15 mouse cellular contexts compared by ENCODE assay signal in the genomic region with DNA sequence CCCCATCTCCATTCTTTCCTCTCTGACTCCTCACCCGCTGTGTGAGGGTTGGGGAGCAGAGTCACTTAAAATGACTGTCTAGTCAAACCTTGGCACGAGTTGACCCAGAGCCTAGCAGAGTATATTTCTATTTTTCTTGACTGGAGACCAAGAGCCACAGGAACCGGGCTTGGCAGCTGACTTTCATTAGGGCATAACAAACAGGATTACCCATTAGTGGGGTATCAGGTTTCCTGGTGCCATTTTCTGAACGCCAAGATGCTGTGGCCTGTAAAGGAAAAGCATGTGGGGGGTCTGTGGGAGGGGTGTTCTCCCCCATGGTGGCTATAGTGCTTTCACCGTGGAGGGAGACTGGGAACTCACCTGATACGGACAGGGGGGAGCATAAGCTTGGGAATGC. TPM values are rescaled to one million over a fixed set of nuclear protein-coding genes. Genes with fewer than 3 reads are reported as not detected.
DNase-seq lines count a peak whose midpoint lies in the region; ATAC-seq and TF ChIP-seq lines count a peak whose summit lies in the region.
"Had no signal": no experiment of that assay in that cellular context is flagged by ENCODE, and none has a peak within 500 bp of the region (broad histone marks: within the 10 kb centered on the region; RNA-seq: fewer than 3 reads in every experiment).

No protein-coding gene starts in this region.

- intact Hi-C loops in heart, postnatal 14 days (cut with DNase I), result no loop called here

- H3K9me3 ChIP-seq in heart, postnatal 0 days (replicated peaks; ENCODE audit: control insufficient read depth, low read length), result no peaks in the 10 kb centered on the region
- no peaks in the 10 kb centered on the region for H3K9me3 ChIP-seq in limb, embryonic 13.5 days
- H3K9me3 ChIP-seq in midbrain, embryonic 16.5 days (replicated peaks; ENCODE audit: control insufficient read depth, low read length, poor library complexity, severe bottlenecking), result no peaks in the 10 kb centered on the region
- H3K9me3 ChIP-seq: heart, embryonic 13.5 days; neural tube, embryonic 13.5 days had no signal

- no peaks in the 10 kb centered on the region for H3K4me1 ChIP-seq in heart, postnatal 0 days (ENCODE audit: control insufficient read depth, insufficient read depth)
- peaks cover 12% of the 10 kb centered on the region for H3K4me1 ChIP-seq in limb, embryonic 13.5 days
- no peaks in the 10 kb centered on the region for H3K4me1 ChIP-seq in midbrain, embryonic 16.5 days (ENCODE audit: control insufficient read depth, insufficient read depth, low read length)
- H3K4me1 ChIP-seq: neural tube, embryonic 13.5 days had no signal

- H3K9ac ChIP-seq in heart, postnatal 0 days (replicated peaks; ENCODE audit: low read depth, low read length), result no peak overlapping the region
- no peak overlapping the region for H3K9ac ChIP-seq in limb, embryonic 13.5 days
- H3K9ac ChIP-seq in midbrain, embryonic 16.5 days (ENCODE audit: low read depth, low read length), result no peak overlapping the region
- H3K9ac ChIP-seq: heart, embryonic 13.5 days; neural tube, embryonic 13.5 days had no signal

- H3K36me3 ChIP-seq in heart, postnatal 0 days (replicated peaks; ENCODE audit: control insufficient read depth, insufficient read depth, low read length), result no peaks in the 10 kb centered on the region
- H3K36me3 ChIP-seq in limb, embryonic 13.5 days, result no peaks in the 10 kb centered on the region
- no peaks in the 10 kb centered on the region for H3K36me3 ChIP-seq in midbrain, embryonic 16.5 days (ENCODE audit: control insufficient read depth, insufficient read depth, low read length)
- H3K36me3 ChIP-seq: heart, embryonic 13.5 days; neural tube, embryonic 13.5 days had no signal

- no peak overlapping the region for H3K27ac ChIP-seq in heart, postnatal 0 days (ENCODE audit: low read depth)
- no peak overlapping the region for H3K27ac ChIP-seq in limb, embryonic 13.5 days
- no peak overlapping the region for H3K27ac ChIP-seq in midbrain, embryonic 16.5 days (ENCODE audit: low read length)
- H3K27ac ChIP-seq: heart, embryonic 13.5 days; neural tube, embryonic 13.5 days; stomach, postnatal 0 days had no signal

- no peak for DNase-seq in heart, postnatal 0 days (ENCODE audit: low spot score)
- DNase-seq in heart, postnatal 14 days, result no peak
- peak; percentile 73 for DNase-seq in 3T3-L1 (ENCODE audit: low read depth, low spot score)
- DNase-seq in embryo, embryonic 10.5 days (ENCODE audit: low spot score), result peak; percentile 64
- no peak for DNase-seq in spleen, postnatal 36 days (ENCODE audit: low spot score in 2 of 2)
- DNase-seq: right cerebral cortex, postnatal 25 days had no signal

- no peak overlapping the region for H3K4me2 ChIP-seq in heart, postnatal 0 days (ENCODE audit: low read depth, low read length)
- H3K4me2 ChIP-seq in limb, embryonic 13.5 days (replicated peaks), result peak overlapping the region; percentile 7; the same call in 1 of the 2 replicates
- H3K4me2 ChIP-seq in midbrain, embryonic 16.5 days (ENCODE audit: low read length), result no peak overlapping the region
- H3K4me2 ChIP-seq: heart, embryonic 13.5 days; neural tube, embryonic 13.5 days had no signal

- no peak overlapping the region for H3K4me3 ChIP-seq in heart, postnatal 0 days (ENCODE audit: low read depth, low read length)
- H3K4me3 ChIP-seq in limb, embryonic 13.5 days, result no peak overlapping the region
- no peak overlapping the region for H3K4me3 ChIP-seq in midbrain, embryonic 16.5 days (ENCODE audit: low read depth, low read length)
- H3K4me3 ChIP-seq: heart, embryonic 13.5 days; neural tube, embryonic 13.5 days had no signal

- peak; percentile 24 for ATAC-seq in heart, postnatal 0 days (ENCODE audit: insufficient read depth, low read depth)
- ATAC-seq in limb, embryonic 13.5 days (ENCODE audit: low FRiP score, low read depth), result no peak
- no peak for ATAC-seq in midbrain, embryonic 16.5 days
- ATAC-seq in cerebellum, adult (ENCODE audit: insufficient number of reproducible peaks, low FRiP score, low TSS enrichment), result no peak
- ATAC-seq: CD4-positive, CD25-positive, alpha-beta regulatory T cell, adult 4 months had no signal

- no peak for TF ChIP-seq CTCF in heart, postnatal 0 days (IDR thresholded peaks at IDR 0.05; ENCODE audit: low read depth)

- no peaks in the 10 kb centered on the region for H3K27me3 ChIP-seq in heart, postnatal 0 days (ENCODE audit: control insufficient read depth, insufficient read depth, low read length)
- H3K27me3 ChIP-seq in limb, embryonic 13.5 days, result no peaks in the 10 kb centered on the region
- no peaks in the 10 kb centered on the region for H3K27me3 ChIP-seq in midbrain, embryonic 16.5 days (ENCODE audit: control insufficient read depth, insufficient read depth, low read depth, low read length)
- H3K27me3 ChIP-seq: heart, embryonic 13.5 days; neural tube, embryonic 13.5 days had no signal

- 35% methylated on average over 6 of the region's 6 CpGs for WGBS in heart, postnatal 0 days
- WGBS in limb, embryonic 13.5 days, result 6% methylated on average over 6 of the region's 6 CpGs
- 7% methylated on average over 6 of the region's 6 CpGs for WGBS in midbrain, embryonic 16.5 days

- no peak for TF ChIP-seq EP300 in heart, postnatal 0 days (IDR thresholded peaks at IDR 0.05; ENCODE audit: low read depth)

RNA-seq across cellular contexts. Expression of a gene that starts 10.2 kb away (rescaled TPM):
- 43.4 and 62.1 TPM in 2 replicates for total RNA-seq in heart, postnatal 0 days (2014; rRNA removed; ENCODE audit: low replicate concordance)
- 11.1 and 13.0 TPM in 2 replicates for polyA plus RNA-seq in heart, postnatal 0 days (2015; fragmentation: Nextera tagmentation; extraction: Ambion mirVana)
- total RNA-seq in heart, postnatal 14 days (2021), result 10 to 100 TPM in 1 of 2 experiments, 1 to 10 TPM in 1; 8.8 to 16.6 TPM
- polyA plus RNA-seq in limb, embryonic 13.5 days (2015; fragmentation: Nextera tagmentation; extraction: Ambion mirVana), result 1.4 TPM in 1 of 2 replicates, not detected in the other
- not detected in 2 replicates for polyA plus RNA-seq in midbrain, embryonic 16.5 days (2015; fragmentation: Nextera tagmentation; extraction: Ambion mirVana)
- total RNA-seq: left cerebral cortex, postnatal 14 days; megakaryocyte progenitor cell, adult 5-6 weeks had no signal
- polyA plus RNA-seq: CD4-positive, CD25-positive, alpha-beta regulatory T cell, adult 4 months had no signal

RNA-seq across cellular contexts. Expression of a gene that starts 23.3 kb away (rescaled TPM):
- 27.7 and 43.8 TPM in 2 replicates for total RNA-seq in heart, postnatal 0 days (2014; rRNA removed; ENCODE audit: low replicate concordance)
- 56.2 and 59.2 TPM in 2 replicates for polyA plus RNA-seq in heart, postnatal 0 days (2015; fragmentation: Nextera tagmentation; extraction: Ambion mirVana)
- 10 to 100 TPM; 47.6 to 54.3 TPM for total RNA-seq in heart, postnatal 14 days (2021)
- 106 and 110 TPM in 2 replicates for polyA plus RNA-seq in limb, embryonic 13.5 days (2015; fragmentation: Nextera tagmentation; extraction: Ambion mirVana)
- 97.4 and 97.7 TPM in 2 replicates for polyA plus RNA-seq in midbrain, embryonic 16.5 days (2015; fragmentation: Nextera tagmentation; extraction: Ambion mirVana)

RNA-seq across cellular contexts. Expression of a gene that starts 23.4 kb away (rescaled TPM):
- 13.4 and 15.3 TPM in 2 replicates for total RNA-seq in heart, postnatal 0 days (2014; rRNA removed; ENCODE audit: low replicate concordance)
- polyA plus RNA-seq in heart, postnatal 0 days (2015; fragmentation: Nextera tagmentation; extraction: Ambion mirVana), result 13.6 and 14.1 TPM in 2 replicates
- 1 to 10 TPM; 9.1 to 9.9 TPM for total RNA-seq in heart, postnatal 14 days (2021)
- 32.0 and 34.4 TPM in 2 replicates for polyA plus RNA-seq in limb, embryonic 13.5 days (2015; fragmentation: Nextera tagmentation; extraction: Ambion mirVana)
- polyA plus RNA-seq in midbrain, embryonic 16.5 days (2015; fragmentation: Nextera tagmentation; extraction: Ambion mirVana), result 20.5 and 24.0 TPM in 2 replicates

RNA-seq across cellular contexts. Expression of a gene that starts 37.2 kb away (rescaled TPM):
- total RNA-seq in heart, postnatal 0 days (2014; rRNA removed; ENCODE audit: low replicate concordance), result not detected in 2 replicates
- 0.30 TPM in 1 of 2 replicates, not detected in the other for polyA plus RNA-seq in heart, postnatal 0 days (2015; fragmentation: Nextera tagmentation; extraction: Ambion mirVana)
- not detected for total RNA-seq in heart, postnatal 14 days (2021)
- polyA plus RNA-seq in limb, embryonic 13.5 days (2015; fragmentation: Nextera tagmentation; extraction: Ambion mirVana), result not detected in 2 replicates
- polyA plus RNA-seq in midbrain, embryonic 16.5 days (2015; fragmentation: Nextera tagmentation; extraction: Ambion mirVana), result not detected in 2 replicates
- total RNA-seq: left cerebral cortex, postnatal 14 days; megakaryocyte progenitor cell, adult 5-6 weeks had no signal
- polyA plus RNA-seq: CD4-positive, CD25-positive, alpha-beta regulatory T cell, adult 4 months; heart, embryonic 13.5 days; neural tube, embryonic 13.5 days had no signal

Comparison
In these comparisons a context has a peak if more than half of its experiments do, and no peak if none do; other contexts are left out.
1. DNase-seq: peak in 3T3-L1 (single experiment) and embryo, embryonic 10.5 days (single experiment); none in heart, postnatal 0 days (single experiment), heart, postnatal 14 days (0 of 2) and spleen, postnatal 36 days (0 of 2).